Mouse (Mus musculus): ENCODE data around the gene Syndig1.

DNA sequence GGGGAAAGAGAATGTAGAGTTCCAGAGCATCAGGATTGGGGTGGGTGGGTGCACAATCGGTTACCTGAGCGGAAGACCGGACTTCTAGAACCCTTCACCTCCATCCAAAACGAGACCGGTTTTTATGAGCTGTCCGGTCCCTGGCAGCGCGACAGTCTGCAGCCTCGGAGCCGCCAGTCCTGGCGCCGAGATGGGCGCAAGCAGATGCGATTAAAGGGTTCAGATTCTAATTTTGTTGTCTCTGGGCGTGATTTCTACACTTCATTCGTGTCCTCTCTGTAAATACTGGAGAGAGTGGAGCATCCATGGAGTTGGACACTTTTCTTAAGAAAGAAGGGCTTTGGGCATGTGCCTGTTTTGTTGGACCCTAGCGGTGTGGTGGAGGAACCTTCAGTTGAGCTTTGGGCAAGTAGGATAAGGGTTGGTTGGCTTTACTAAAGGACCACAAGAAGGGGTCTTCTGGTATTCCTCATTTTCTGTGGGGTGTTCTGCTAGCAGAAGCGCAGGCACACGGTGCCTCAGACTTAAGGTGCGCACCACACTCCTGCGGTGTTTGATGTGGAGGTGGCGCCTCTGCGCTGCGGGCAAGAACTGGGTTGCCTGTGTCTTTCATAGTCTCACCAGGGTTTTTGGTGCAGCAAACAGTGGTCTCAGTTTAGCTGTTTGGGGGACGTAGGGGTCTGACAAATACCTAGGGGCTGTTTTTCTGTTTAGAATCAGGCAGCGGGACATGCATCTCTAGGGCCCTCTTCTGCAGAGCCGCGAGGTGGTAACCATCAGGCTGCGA is 2.6 kb downstream of the Syndig1 start:
- TF ChIP-seq CTCF (IDR thresholded peaks at IDR 0.05; ENCODE audit: low read depth) (no peak), EP300 (IDR thresholded peaks at IDR 0.05; ENCODE audit: low read depth) (no peak)
